Mouse (Mus musculus) layer of hippocampus, adult 18-20 months (tissue): Measurements from ENCODE around the gene Ednrb. TPM values are rescaled to one million over a fixed set of nuclear protein-coding genes. Genes with fewer than 3 reads are reported as not detected.
A peak's percentile ranks its signal among the peaks of the same experiment; 100 is the strongest.

Experiments used
- DNase-seq, 2 experiments: peaks; one replicate each; pipeline ENCODE4 v3.0.0; 2022; ENCODE audit warnings: low spot score in 2 of 2
- long read RNA-seq: library from polyadenylated mRNA; stranded (forward); transcript quantifications from one replicate; pipeline ENCODE4 v2.0.0, GENCODE M21; 2021
- total RNA-seq, 2 experiments: library from RNA; stranded (reverse); gene quantifications; 2 replicates each; pipeline ENCODE4 v1.2.3; 2021

Ednrb gene
- 10 to 100 TPM; 32.0 to 36.1 TPM for total RNA-seq
- long read RNA-seq, full-length matches to known transcripts: 55 of 57 reads
- long read RNA-seq, partial matches to known transcripts: 0 of 57 reads
- long read RNA-seq, other reads (novel, unspliced or antisense): 2 of 57 reads

DNA sequence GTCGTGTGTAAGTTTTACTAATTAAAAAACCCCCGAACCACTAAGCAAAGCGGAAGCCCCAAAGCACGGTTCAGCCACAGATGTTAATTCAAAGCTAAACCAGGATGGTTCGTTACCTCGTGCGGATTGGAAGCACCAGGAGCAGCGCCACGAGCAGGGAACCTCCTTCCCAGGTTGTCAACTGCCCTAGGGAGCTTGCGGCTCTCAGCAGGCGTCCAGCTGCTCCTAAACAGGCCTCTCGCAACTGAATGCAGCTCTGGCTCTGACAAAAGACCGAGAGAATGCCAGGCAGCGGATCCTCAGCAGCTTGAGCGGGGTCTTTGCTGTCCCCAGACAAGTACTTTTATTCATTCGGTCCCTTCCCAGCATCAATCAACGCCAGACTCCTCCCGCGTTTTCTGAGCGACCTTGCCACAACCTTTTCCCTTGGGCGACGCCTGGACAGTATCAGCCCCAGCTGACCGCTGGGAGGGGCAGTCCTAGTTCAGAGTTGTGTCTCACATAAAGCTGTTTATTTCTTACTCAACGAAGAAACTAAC, at the start of gene Ednrb:
Gene Ednrb (minus strand): TSS at position 392 of the 539 bp plus-strand sequence.
- no peak for DNase-seq

- DNase-seq: no peak
Measured at GRCm38 (mm10) chr14:103892411-103892938, 48.3 kb upstream of the Ednrb start.

DNA sequence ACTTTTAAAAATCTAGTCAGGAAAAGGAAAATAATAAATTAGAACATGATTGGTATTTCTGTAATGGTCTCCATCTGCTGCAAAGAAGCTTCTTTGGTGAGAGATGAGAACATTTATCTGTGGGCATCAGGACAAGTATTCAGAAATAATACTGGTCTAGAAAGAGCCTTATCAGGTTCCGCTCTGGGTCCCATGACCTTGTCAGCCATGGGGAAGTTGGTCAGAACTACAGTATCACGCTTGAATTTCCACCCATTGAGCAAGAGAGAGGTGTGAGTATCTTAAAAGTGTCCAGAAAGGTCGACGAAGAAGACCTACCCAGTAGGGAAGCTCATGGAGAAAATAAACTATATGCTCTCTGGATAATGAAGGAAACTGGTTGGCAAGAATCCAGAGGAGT, 46.6 kb upstream of the Ednrb start:
- no peak for DNase-seq

GRCm38 (mm10) chr14:103884892-103885575, 40.8 kb upstream of the Ednrb start:
- no peak for DNase-seq

DNA sequence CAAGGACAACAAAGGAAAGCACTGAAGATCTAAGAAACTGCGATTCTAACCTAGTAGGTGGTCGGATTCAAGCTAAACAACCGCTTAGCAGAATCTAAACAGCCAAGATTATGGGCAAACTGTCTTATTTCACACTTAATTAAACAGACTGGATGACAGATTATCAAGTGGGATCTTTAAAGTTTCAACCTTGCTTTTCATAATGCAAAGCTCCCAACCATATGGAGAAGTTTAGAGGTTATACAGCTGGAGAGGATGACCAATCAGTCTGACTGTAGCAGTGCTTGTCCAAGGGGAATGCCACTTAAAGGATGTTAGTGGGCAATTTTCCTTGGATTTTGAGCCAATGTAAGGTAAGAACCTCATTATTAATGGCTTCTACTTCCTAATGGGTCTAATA, 38.7 kb upstream of the Ednrb start:
- DNase-seq: no peak

- no peak for DNase-seq
Measured at GRCm38 (mm10) chr14:103877117-103877516, 32.9 kb upstream of the Ednrb start.

DNA sequence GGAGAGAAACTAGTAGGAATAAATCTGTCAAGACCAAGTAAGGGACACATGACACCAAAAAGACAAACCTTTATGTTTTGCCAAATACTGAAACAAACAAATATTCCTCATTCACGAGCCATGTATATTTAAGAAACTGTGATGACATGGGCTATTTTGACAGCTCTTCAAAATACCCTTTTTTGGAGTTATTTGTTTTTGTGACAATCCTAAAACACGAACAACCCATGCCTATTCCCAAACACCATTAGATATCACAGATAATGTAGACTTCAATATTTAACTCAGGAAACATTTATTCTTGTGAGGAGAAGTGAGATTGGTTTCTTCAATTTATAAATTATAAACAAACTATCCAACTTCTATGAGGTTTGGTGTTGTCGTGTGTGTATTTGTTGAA, 32.4 kb upstream of the Ednrb start:
- DNase-seq: no peak

- no peak for DNase-seq
Measured at GRCm38 (mm10) chr14:103866636-103867035, 22.4 kb upstream of the Ednrb start.

GRCm38 (mm10) chr14:103865226-103865625, 21.0 kb upstream of the Ednrb start:
- DNase-seq: no peak

- no peak for DNase-seq
Measured at GRCm38 (mm10) chr14:103850071-103850845, 6.1 kb upstream of the Ednrb start.

DNA sequence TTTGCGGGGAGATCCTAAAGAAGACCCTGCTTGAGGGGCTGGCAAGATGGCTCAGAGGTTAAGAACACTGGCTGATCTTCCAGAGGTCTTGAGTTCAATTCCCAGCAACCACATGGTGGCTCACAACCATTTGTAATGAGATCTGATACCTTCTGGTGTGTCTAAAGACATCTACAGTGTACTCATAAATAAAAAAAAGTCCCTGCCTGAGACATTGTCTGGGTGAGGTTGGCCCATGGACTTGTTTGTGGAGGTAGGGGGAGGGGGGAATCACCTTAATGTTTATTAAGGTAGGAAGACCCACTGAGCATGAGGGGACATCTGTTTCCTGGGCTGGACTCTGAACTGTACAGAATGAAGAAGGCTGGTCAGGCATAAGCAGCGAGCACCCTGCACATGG, 1.5 kb upstream of the Ednrb start:
- no peak for DNase-seq

- DNase-seq: no peak
Measured at GRCm38 (mm10) chr14:103844944-103845343, 742 bp upstream of the Ednrb start.

DNA sequence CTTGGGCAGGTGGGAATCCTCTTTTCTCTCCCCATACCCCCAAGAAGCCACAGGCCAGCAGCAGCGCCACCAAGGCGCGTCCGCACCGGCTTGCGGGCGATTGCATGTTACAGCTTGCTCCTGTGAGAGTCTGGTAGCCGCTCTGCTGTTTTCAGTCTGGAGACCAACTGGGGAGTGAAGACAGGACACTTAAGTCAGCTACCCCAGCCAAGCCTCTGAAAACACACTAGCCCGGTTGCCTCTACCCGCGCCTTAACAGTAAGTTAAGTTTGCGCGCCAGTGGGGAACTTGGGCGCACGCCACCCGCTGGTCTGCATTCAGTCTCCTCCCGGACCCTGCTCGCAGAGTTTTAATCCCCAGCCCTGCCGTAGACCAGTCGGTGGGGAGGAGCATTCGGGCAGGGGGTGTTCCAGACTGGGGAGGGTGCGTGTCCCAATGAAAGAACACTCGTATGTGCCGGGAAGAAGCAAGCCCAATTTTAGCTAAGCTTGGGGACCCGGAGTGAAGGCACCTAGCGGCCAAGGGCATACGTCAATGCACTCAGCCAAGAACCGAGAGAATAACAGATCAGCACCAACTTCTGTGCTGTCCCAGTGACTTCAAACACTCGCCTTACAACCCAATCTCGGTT, 716 bp downstream of the Ednrb start:
- peak in 1 of 2 experiments; percentile 36 for DNase-seq

DNA sequence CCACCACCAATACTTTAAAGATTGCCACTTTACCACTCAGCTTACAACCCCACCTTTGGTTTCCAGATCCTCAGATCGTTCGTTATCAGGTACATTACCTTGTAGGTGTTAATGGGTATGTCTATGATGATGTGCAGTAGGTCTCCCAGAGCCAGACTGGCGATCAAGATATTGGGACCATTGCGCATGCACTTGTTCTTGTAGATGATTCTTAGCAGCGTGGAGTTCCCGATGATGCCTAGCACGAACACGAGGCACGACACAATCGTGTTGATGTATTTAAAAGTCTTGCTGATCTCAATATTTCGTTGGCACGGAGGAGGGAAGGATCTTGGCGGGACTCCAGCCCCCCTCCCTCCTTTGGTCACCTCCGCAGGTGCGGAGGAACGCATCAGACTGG, 1.3 kb downstream of the Ednrb start:
- no peak for DNase-seq

GRCm38 (mm10) chr14:103840436-103840835, 3.8 kb downstream of the Ednrb start:
- no peak for DNase-seq

- no peak for DNase-seq
Measured at GRCm38 (mm10) chr14:103838887-103839286, 5.3 kb downstream of the Ednrb start.

GRCm38 (mm10) chr14:103834589-103834988, 9.6 kb downstream of the Ednrb start:
- DNase-seq: no peak

GRCm38 (mm10) chr14:103834147-103834546, 10.1 kb downstream of the Ednrb start:
- DNase-seq: no peak

GRCm38 (mm10) chr14:103832472-103832871, 11.7 kb downstream of the Ednrb start:
- DNase-seq: no peak

DNA sequence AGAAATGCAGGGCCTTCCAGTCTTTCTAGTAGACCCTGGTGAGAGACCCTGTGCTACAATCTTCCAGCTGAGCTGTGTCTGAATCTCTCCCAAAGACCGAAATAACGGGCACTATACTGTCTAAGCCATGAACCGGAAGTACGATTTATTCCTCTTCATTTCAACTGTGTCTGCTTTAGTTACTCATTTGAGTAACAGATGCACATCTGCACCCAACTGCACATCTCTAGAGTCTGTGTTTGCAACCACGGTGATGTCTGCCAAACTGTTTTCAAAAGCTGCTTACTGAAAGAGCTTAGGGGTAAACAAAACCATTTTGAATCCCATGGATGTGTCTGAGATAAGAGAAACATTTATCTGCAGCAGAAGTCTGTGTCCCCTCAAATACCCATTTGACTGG, 13.2 kb downstream of the Ednrb start:
- no peak for DNase-seq

DNA sequence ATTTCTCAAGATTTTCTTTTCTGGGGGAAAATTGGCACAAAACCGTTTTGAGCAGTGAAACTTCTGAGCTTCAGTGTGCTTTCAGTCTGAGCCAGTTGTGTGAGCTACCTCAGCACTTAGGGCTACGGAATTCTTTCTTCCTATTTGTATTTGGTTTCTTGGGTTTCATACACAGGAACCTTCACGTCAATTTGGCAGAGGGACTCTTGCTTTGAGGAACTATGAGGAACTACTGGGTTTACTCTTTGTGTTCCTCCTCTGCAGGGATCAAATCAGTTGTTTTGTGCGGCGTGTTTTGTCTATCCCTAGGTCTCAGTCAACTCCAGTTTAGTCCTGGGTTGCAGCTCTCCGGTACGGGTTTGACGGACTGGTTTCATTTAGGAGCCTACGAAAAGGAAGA, 17.9 kb downstream of the Ednrb start:
- no peak for DNase-seq
